Mouse (Mus musculus): ENCODE measurements around the gene Erlin1. TPM values are rescaled to one million over a fixed set of nuclear protein-coding genes. Genes with fewer than 3 reads are reported as not detected.

Erlin1 gene
- 23.0 and 26.2 TPM in 2 replicates for polyA plus RNA-seq (2012; rRNA removed)

GRCm38 (mm10) chr19:44069121-44069913 is at the start of gene Erlin1:
Gene Erlin1, minus strand, starts transcription at chr19:44069785.

DNA sequence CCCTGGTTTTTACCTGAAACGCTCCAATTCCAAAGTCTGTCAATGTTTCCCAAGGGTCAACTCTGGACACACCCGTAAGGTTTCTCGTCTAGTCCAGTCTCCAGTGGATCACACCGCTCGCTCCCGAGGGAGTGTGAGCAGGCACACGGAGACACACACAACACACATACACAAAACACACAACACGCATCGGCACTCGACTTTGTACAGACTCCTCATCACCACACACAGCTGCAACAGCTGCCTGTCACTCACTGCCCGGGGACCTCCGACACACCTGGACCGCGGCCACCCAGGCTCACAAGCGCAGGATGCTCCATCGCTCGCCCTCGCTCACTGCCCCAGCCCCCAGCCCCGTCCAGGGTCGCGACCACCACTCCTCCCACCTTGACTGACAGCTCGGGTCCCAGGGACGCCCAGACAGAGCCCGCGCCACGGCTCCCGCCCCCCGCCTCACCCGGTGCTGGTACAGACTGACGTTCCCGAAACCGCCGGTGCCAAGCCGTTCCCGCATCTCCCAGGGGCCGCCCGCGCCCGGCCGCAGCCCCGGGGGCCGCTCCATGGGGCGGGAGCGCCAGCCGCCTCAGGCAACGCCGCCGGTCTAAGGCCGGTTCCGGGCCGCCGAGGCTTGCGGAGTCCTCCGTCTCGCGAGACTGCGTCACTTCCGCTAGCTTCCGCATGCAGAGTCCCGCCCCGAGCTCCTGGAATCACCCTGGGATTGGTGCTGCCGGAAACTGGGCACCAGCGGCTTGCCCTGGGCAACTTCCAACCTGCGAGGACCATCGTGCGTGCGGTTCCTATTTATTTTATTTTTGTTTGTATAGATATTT is 37.5 kb upstream of the Erlin1 start, which contains the start of gene Chuk:
Gene Chuk (minus strand): TSS at position 650 of the 830 bp plus-strand sequence.

DNA sequence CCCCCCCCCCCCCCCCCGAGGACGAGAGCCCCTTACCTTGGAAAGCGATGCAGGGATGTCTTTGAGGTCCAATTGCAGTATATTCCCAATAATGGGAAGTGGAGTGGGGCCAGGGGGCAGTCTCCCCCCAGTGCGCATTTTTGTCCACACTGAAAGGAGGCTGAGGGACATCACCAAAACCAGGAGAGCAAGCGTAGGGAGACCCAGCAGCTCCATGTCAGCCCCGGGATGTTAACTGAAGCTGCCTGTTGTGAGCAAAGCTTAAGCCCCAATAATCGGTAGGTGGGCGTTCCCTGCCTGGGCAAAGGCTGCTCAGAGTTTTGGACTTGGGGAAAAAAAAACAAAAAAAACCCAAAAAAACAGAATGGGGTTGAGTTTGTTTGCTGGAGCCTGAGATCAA is 40.6 kb downstream of the Erlin1 start, which contains the start of gene Cyp2c23:
Gene Cyp2c23 (minus strand): TSS at position 237 of the 400 bp plus-strand sequence.

DNA sequence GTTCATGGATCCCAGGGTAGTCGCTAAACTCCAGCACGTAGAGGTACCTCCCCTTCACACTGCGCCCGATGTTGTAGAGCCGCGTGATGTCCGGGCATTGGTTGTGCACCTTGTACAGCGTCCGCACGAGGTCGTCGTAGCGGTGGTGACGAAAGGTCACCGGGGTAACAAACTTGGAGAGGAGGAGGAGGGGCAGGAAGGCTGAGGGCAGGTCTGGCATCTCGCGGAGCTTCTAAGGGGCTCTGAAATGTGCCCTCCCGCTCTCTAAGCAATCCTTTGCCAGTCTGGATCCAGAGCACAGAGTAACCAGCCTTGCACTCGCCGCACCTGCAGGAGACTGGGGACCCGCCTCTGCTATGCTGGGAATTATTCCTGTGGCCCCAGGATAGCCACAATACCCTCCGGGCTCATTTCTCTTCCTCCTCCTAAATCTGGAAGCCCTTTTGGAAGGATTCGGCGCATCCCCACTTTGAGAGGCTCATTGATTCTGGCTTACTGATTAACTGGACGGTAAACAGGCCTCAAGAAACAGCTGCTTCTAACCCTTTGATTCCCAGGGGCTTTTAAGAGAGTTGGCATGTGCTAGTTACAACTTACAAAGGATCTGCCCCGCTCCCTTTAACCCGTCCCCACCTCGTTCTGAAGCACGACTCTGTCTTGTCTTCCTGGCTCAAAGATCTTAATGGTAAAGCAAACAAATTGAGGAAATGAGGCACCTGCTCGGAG is 83.4 kb downstream of the Erlin1 start, which contains the start of gene Cpn1:
Gene Cpn1 (minus strand): TSS at position 488 of the 726 bp plus-strand sequence.

Other genes starting within 250 kb of the Erlin1 start
- 9.5 and 10.3 TPM in 2 replicates for gene Dnmbp, start 129.6 kb downstream of the Erlin1 start, polyA plus RNA-seq (2012; rRNA removed)
- 0.14 and 0.24 TPM in 2 replicates for gene Cpn1, start 83.2 kb downstream of the Erlin1 start, polyA plus RNA-seq (2012; rRNA removed)
- not detected in 2 replicates for gene Cyp2c23, start 40.6 kb downstream of the Erlin1 start, polyA plus RNA-seq (2012; rRNA removed)
- 135 and 142 TPM in 2 replicates for gene Chuk, start 37.7 kb upstream of the Erlin1 start, polyA plus RNA-seq (2012; rRNA removed)
- 30.3 and 30.8 TPM in 2 replicates for gene Cwf19l1, start 66.1 kb upstream of the Erlin1 start, polyA plus RNA-seq (2012; rRNA removed)
- gene Bloc1s2, start 76.7 kb upstream of the Erlin1 start, polyA plus RNA-seq (2012; rRNA removed) = 141 and 156 TPM in 2 replicates
- gene Pkd2l1, start 122.7 kb upstream of the Erlin1 start, polyA plus RNA-seq (2012; rRNA removed) = 0.08 TPM in 2 replicates
- gene Scd3, start 133.5 kb upstream of the Erlin1 start, polyA plus RNA-seq (2012; rRNA removed) = 3.3 and 3.9 TPM in 2 replicates
- 367 and 381 TPM in 2 replicates for gene Scd2, start 223.9 kb upstream of the Erlin1 start, polyA plus RNA-seq (2012; rRNA removed)

Measured in central nervous system, embryonic 18 days (tissue).